Mouse (Mus musculus) MEL (cell line): ENCODE results near the gene Glod5. TPM values are rescaled to one million over a fixed set of nuclear protein-coding genes. Genes with fewer than 3 reads are reported as not detected.

ENCODE experiments used
- DNase-seq: peaks from one replicate; pipeline ENCODE4 v3.0.0; 2011; ENCODE audit warnings: low read depth, low spot score
- H3K27ac ChIP-seq: 2 replicates; pipeline ENCODE4 v1.5.1; 2012; ENCODE audit warnings: low read depth, mild to moderate bottlenecking, control low read depth, low read length, moderate library complexity; ENCODE audit not compliant: control insufficient read depth
- H3K27me3 ChIP-seq, 2 experiments: fragments of 150-350 bp in 1 of 2; sonication (generic) in 1 of 2; 2 replicates each; pipeline ENCODE4 v1.6.1; 2012; ENCODE audit warnings: low read length in 2 of 2, mild to moderate bottlenecking in 2 of 2, improper control_type of control experiment in 1 of 2, moderate library complexity in 1 of 2; ENCODE audit not compliant: insufficient read depth in 2 of 2, control insufficient read depth in 1 of 2
- H3K36me3 ChIP-seq, 2 experiments: 2 replicates each; pipeline ENCODE4 v1.6.1; 2012 to 2014; ENCODE audit warnings: low read length in 2 of 2, improper control_type of control experiment in 1 of 2, inconsistent platforms in 1 of 2, mild to moderate bottlenecking in 1 of 2; ENCODE audit not compliant: insufficient read depth in 2 of 2, control insufficient read depth in 1 of 2
- H3K4me1 ChIP-seq, 2 experiments: fragments of 150-350 bp in 1 of 2; sonication (generic) in 1 of 2; 2 replicates each; pipeline ENCODE4 v1.6.1; 2012; ENCODE audit warnings: low read length in 2 of 2, improper control_type of control experiment in 1 of 2, mild to moderate bottlenecking in 1 of 2; ENCODE audit not compliant: insufficient read depth in 2 of 2, control insufficient read depth in 1 of 2
- H3K4me3 ChIP-seq, 2 experiments: fragments of 150-350 bp in 1 of 2; sonication (generic) in 1 of 2; 2 replicates each; pipeline ENCODE4 v1.5.1; 2012; ENCODE audit warnings: low read depth in 2 of 2, low read length in 2 of 2, mild to moderate bottlenecking in 2 of 2, moderate library complexity in 2 of 2, control low read depth in 1 of 2, improper control_type of control experiment in 1 of 2; ENCODE audit not compliant: control insufficient read depth in 1 of 2, insufficient read depth in 1 of 2
- H3K79me2 ChIP-seq: 2 replicates; pipeline ENCODE4 v1.6.1; 2012; ENCODE audit warnings: mild to moderate bottlenecking, low read length, moderate library complexity; ENCODE audit not compliant: control insufficient read depth, poor library complexity, insufficient read depth
- H3K9ac ChIP-seq: 2 replicates; pipeline ENCODE4 v1.6.1; 2012; ENCODE audit warnings: low read depth, mild to moderate bottlenecking, control low read depth, low read length, moderate library complexity; ENCODE audit not compliant: control insufficient read depth, poor library complexity, severe bottlenecking
- H3K9me3 ChIP-seq: fragments of 150-350 bp; sonication (generic); replicated peaks from 2 replicates; pipeline ENCODE4 v1.6.1; 2012; ENCODE audit warnings: mild to moderate bottlenecking, low read length, improper control_type of control experiment, moderate library complexity; ENCODE audit not compliant: insufficient read depth
- CHD1 ChIP-seq: IDR thresholded peaks from 2 replicates; pipeline ENCODE4 v1.6.1; 2012; ENCODE audit warnings: low read depth, mild to moderate bottlenecking, inconsistent platforms, low read length, improper control_type of control experiment
- CHD2 ChIP-seq: IDR thresholded peaks from 2 replicates; pipeline ENCODE4 v1.6.1; 2011; ENCODE audit warnings: low read length, improper control_type of control experiment
- CTCF ChIP-seq, 3 experiments: IDR thresholded peaks in 2 of 3; conservative IDR thresholded peaks in 1 of 3; 2 replicates each; pipeline ENCODE4 v1.5.1; 2011 to 2012; ENCODE audit warnings: low read length in 3 of 3, low read depth in 2 of 3, mild to moderate bottlenecking in 2 of 3, improper control_type of control experiment in 1 of 3, inconsistent platforms in 1 of 3, mixed read lengths in 1 of 3, moderate library complexity in 1 of 3; ENCODE audit not compliant: control insufficient read depth in 1 of 3, insufficient read depth in 1 of 3, poor library complexity in 1 of 3, severe bottlenecking in 1 of 3
- ELF1 ChIP-seq: IDR thresholded peaks from 2 replicates; pipeline ENCODE4 v1.6.1; 2014; ENCODE audit warnings: low read depth, mild to moderate bottlenecking, inconsistent platforms, low read length, improper control_type of control experiment, moderate library complexity
- EP300 ChIP-seq, 2 experiments: IDR thresholded peaks; 2 replicates each; pipeline ENCODE4 v1.6.1; 2011; ENCODE audit warnings: improper control_type of control experiment in 2 of 2, low read length in 2 of 2, low read depth in 1 of 2, mild to moderate bottlenecking in 1 of 2
- GABPA ChIP-seq: IDR thresholded peaks from 2 replicates; pipeline ENCODE4 v1.6.1; 2012; ENCODE audit warnings: low read depth, mild to moderate bottlenecking, inconsistent platforms, low read length, improper control_type of control experiment, moderate library complexity
- GATA1 ChIP-seq: IDR thresholded peaks from 2 replicates; pipeline ENCODE4 v1.6.1; 2011; ENCODE audit warnings: low read depth, low read length, improper control_type of control experiment
- HCFC1 ChIP-seq: IDR thresholded peaks from 2 replicates; pipeline ENCODE4 v1.6.1; 2012; ENCODE audit warnings: low read depth, mild to moderate bottlenecking, inconsistent platforms, low read length, improper control_type of control experiment, moderate library complexity
- KAT2A ChIP-seq: conservative IDR thresholded peaks from 2 replicates; pipeline ENCODE4 v1.6.1; 2012; ENCODE audit warnings: low read depth, low read length, improper control_type of control experiment, inconsistent platforms
- MAFK ChIP-seq: IDR thresholded peaks from 2 replicates; pipeline ENCODE4 v1.6.1; 2011; ENCODE audit warnings: low read depth, mild to moderate bottlenecking, low read length, improper control_type of control experiment, borderline replicate concordance
- MEF2A ChIP-seq: IDR thresholded peaks from 2 replicates; pipeline ENCODE4 v1.6.1; 2014; ENCODE audit warnings: low read depth, mild to moderate bottlenecking, inconsistent platforms, low read length, improper control_type of control experiment; ENCODE audit not compliant: poor library complexity, insufficient replicate concordance, severe bottlenecking; ENCODE audit errors: extremely low read depth
- MYB ChIP-seq: IDR thresholded peaks from 2 replicates; pipeline ENCODE4 v1.6.1; 2011; ENCODE audit warnings: mild to moderate bottlenecking, low read depth, low read length, improper control_type of control experiment
- NELFE ChIP-seq: IDR thresholded peaks from 2 replicates; pipeline ENCODE4 v1.6.1; 2011; ENCODE audit warnings: low read depth, low read length, improper control_type of control experiment
- POLR2A ChIP-seq, 2 experiments: IDR thresholded peaks; 2 replicates each; pipeline ENCODE4 v1.6.1; 2011 to 2012; ENCODE audit warnings: low read length in 2 of 2, mild to moderate bottlenecking in 2 of 2, control low read depth in 1 of 2, improper control_type of control experiment in 1 of 2, low read depth in 1 of 2, moderate library complexity in 1 of 2; ENCODE audit not compliant: control insufficient read depth in 1 of 2, insufficient read depth in 1 of 2, poor library complexity in 1 of 2
- POLR2AphosphoS5 ChIP-seq: IDR thresholded peaks from 2 replicates; pipeline ENCODE4 v1.6.1; 2012; ENCODE audit warnings: low read depth, borderline replicate concordance, mild to moderate bottlenecking, inconsistent platforms, low read length, moderate library complexity, mixed read lengths
- RCOR1 ChIP-seq: IDR thresholded peaks from 2 replicates; pipeline ENCODE4 v1.6.1; 2012; ENCODE audit warnings: low read depth, mild to moderate bottlenecking, inconsistent platforms, low read length, improper control_type of control experiment
- SIN3A ChIP-seq: IDR thresholded peaks from 2 replicates; pipeline ENCODE4 v1.6.1; 2012; ENCODE audit warnings: low read length, improper control_type of control experiment, inconsistent platforms
- TAL1 ChIP-seq: IDR thresholded peaks from 2 replicates; pipeline ENCODE4 v1.6.1; 2012; ENCODE audit warnings: mild to moderate bottlenecking, inconsistent platforms, low read length, moderate library complexity, mixed read lengths
- TBP ChIP-seq: IDR thresholded peaks from 2 replicates; pipeline ENCODE4 v1.8.0; 2011; ENCODE audit warnings: low read depth, low read length, improper control_type of control experiment
- TCF12 ChIP-seq: IDR thresholded peaks from 2 replicates; pipeline ENCODE4 v1.6.1; 2014; ENCODE audit warnings: low read depth, mild to moderate bottlenecking, inconsistent platforms, low read length, improper control_type of control experiment, moderate library complexity
- UBTF ChIP-seq: IDR thresholded peaks from 2 replicates; pipeline ENCODE4 v1.6.1; 2012; ENCODE audit warnings: low read depth, mild to moderate bottlenecking, inconsistent platforms, low read length, improper control_type of control experiment, moderate library complexity, borderline replicate concordance; ENCODE audit not compliant: insufficient read depth
- USF2 ChIP-seq, 2 experiments: IDR thresholded peaks; 2 replicates each; pipeline ENCODE4 v1.6.1; 2011 to 2012; ENCODE audit warnings: improper control_type of control experiment in 2 of 2, low read length in 2 of 2, borderline replicate concordance in 1 of 2, inconsistent platforms in 1 of 2, low read depth in 1 of 2, mild to moderate bottlenecking in 1 of 2; ENCODE audit not compliant: insufficient read depth in 1 of 2
- ZKSCAN1 ChIP-seq: IDR thresholded peaks from 2 replicates; pipeline ENCODE4 v1.6.1; 2012; ENCODE audit warnings: low read depth, mild to moderate bottlenecking, inconsistent platforms, low read length, improper control_type of control experiment, moderate library complexity
- ZMIZ1 ChIP-seq: IDR thresholded peaks from 2 replicates; pipeline ENCODE4 v1.6.1; 2012; ENCODE audit warnings: low read depth, mild to moderate bottlenecking, inconsistent platforms, low read length, improper control_type of control experiment, moderate library complexity
- ZNF384 ChIP-seq: IDR thresholded peaks from 2 replicates; pipeline ENCODE4 v1.6.1; 2012; ENCODE audit warnings: low read depth, mild to moderate bottlenecking, inconsistent platforms, low read length, improper control_type of control experiment
- polyA plus RNA-seq, 2 experiments: library from polyadenylated mRNA; stranded (reverse) in 1 of 2; unstranded in 1 of 2; fragments of >175 nt in 1 of 2; fragments of >200 nt in 1 of 2; gene quantifications; 2 replicates each; pipeline versions ENCODE4 v1.2.1 to v1.2.4; 2012; ENCODE audit warnings: low replicate concordance in 2 of 2, low read depth in 1 of 2; ENCODE audit not compliant: insufficient read length in 2 of 2, insufficient read depth in 1 of 2, missing spikeins in 1 of 2
- total RNA-seq: library from RNA; depleted of rRNA; stranded (reverse); fragments of 300-350 nt; gene quantifications from 2 replicates; pipeline ENCODE4 v1.2.3, GENCODE M21; 2012

Glod5 gene
- total and polyA plus RNA-seq, 3 experiments = 0.11 TPM; not detected in 2

DNA sequence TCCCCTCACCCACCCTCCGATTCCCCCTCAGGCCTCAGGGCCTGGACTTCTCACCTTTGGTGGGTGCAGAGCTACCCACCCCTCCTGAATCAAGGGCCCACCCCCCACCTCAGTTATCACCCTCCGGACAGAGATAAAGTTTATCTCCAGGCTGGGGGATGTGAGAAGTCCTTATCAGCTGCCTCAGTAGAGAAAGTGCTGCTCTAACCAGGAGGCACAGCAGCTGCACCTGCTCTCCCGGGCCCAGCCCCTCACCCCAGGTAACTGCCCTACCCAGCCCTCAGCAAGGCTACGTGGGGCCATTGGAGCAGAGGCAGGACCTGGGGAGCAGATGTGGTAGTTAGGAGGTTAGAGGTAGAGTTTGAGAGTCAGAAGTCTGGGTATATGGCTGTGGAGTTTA is 52.1 kb downstream of the Glod5 start:
- peaks cover 4 to 47% of the 10 kb centered on the region in 2 experiments for H3K36me3 ChIP-seq
- TF ChIP-seq HCFC1 (no peak), MEF2A (no peak), GATA1 (peak; percentile 94), POLR2A (IDR thresholded peaks at IDR 0.05; ENCODE audit: control insufficient read depth in 1 of 2, insufficient read depth in 1 of 2, low read depth in 1 of 2, low read length in 2 of 2, poor library complexity in 1 of 2) (peak in 1 of 2 experiments; percentile 68; a peak in 1 of 4 replicates), TBP (peak; percentile 10; the same call in 1 of the 2 replicates), USF2 (IDR thresholded peaks at IDR 0.05; ENCODE audit: borderline replicate concordance in 1 of 2, insufficient read depth in 1 of 2, low read depth in 1 of 2, low read length in 2 of 2) (no peak), TAL1 (peak; percentile 36)
- no peaks in the 10 kb centered on the region for H3K9me3 ChIP-seq
- H3K9ac ChIP-seq = peak overlapping the region; percentile 84
- H3K27me3 ChIP-seq = no peaks in the 10 kb centered on the region
- peak overlapping the region; percentile 96 for H3K27ac ChIP-seq
- H3K4me3 ChIP-seq = peak overlapping the region; percentile 66 to 97
- peaks cover 20 to 47% of the 10 kb centered on the region in 2 experiments for H3K4me1 ChIP-seq
- H3K79me2 ChIP-seq = peaks cover 53% of the 10 kb centered on the region
- peak; percentile 75 for DNase-seq

DNA sequence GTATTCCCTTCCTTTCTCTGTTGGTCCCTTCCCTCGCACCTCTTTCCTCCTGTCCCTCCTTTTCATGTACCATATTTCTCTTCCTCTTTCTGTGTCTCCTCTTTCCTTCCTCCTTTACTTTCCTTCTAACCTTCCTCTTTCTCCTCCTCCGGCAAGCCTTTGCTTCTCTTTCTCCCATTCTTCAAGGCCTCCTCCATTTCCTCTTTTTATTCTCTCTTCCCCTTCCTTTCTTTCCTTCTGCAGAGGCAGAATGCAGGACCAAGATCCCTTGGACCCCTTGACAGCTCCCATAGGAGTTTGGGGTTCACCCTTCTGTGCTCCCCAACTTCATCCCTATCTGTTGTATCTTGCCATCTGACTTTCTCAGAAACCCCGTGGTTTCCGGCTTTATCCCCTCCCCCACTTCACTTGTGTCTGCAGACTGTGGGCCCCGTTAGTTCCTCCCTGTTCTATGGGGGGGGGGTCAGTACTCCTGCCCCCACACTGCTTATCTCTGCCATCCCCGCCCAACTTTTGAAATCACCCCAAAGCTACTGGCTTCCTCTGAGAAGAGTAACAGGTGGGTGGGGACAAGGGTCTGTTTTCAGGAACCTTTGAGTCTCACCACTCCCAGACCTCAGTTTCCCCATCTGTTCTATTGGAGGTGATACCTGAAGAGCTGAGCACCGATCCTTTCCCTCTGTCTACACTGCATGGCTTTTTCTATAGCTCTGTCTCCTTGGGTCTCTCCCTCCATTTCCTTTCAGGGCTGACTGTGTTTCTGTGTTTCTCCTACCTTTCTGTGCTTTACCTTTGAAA is 54.3 kb downstream of the Glod5 start:
- no peaks in the 10 kb centered on the region for H3K27me3 ChIP-seq
- peak overlapping the region; percentile 84 for H3K9ac ChIP-seq
- peak in 1 of 2 experiments; percentile 75; a peak in 2 of 4 replicates for TF ChIP-seq POLR2A (IDR thresholded peaks at IDR 0.05; ENCODE audit: control insufficient read depth in 1 of 2, insufficient read depth in 1 of 2, low read depth in 1 of 2, low read length in 2 of 2, poor library complexity in 1 of 2)
- no peak for TF ChIP-seq CHD2
- TF ChIP-seq KAT2A = no peak
- no peak for TF ChIP-seq RCOR1
- TF ChIP-seq ZNF384 = no peak
- TF ChIP-seq MYB = no peak
- TF ChIP-seq UBTF = peak; percentile 71; the same call in 1 of the 2 replicates
- no peak; the same call in 1 of the 2 replicates for TF ChIP-seq TAL1
- TF ChIP-seq SIN3A = no peak
- TF ChIP-seq GATA1 = peak; percentile 90
- TF ChIP-seq ELF1 = no peak
- TF ChIP-seq NELFE = no peak
- TF ChIP-seq ZMIZ1 = no peak
- peak; percentile 81 for TF ChIP-seq TBP
- no peak for TF ChIP-seq CTCF (IDR thresholded peaks at IDR 0.05 in 2 of 3, conservative IDR thresholded peaks at IDR 0.05 in 1 of 3; ENCODE audit: control insufficient read depth in 1 of 3, insufficient read depth in 1 of 3, low read depth in 2 of 3, low read length in 3 of 3, poor library complexity in 1 of 3, severe bottlenecking in 1 of 3)
- no peak for TF ChIP-seq TCF12
- TF ChIP-seq MAFK = no peak
- no peak for TF ChIP-seq EP300 (IDR thresholded peaks at IDR 0.05; ENCODE audit: low read depth in 1 of 2, low read length in 2 of 2)
- TF ChIP-seq CHD1 = no peak
- no peak for TF ChIP-seq USF2 (IDR thresholded peaks at IDR 0.05; ENCODE audit: borderline replicate concordance in 1 of 2, insufficient read depth in 1 of 2, low read depth in 1 of 2, low read length in 2 of 2)
- TF ChIP-seq ZKSCAN1 = no peak
- no peak for TF ChIP-seq POLR2AphosphoS5
- no peak for TF ChIP-seq GABPA
- peak overlapping the region; percentile 66 to 97 for H3K4me3 ChIP-seq
- peak; percentile 95 for DNase-seq
- H3K4me1 ChIP-seq = peaks cover 4 to 28% of the 10 kb centered on the region in 2 experiments
- H3K79me2 ChIP-seq = peaks cover 47% of the 10 kb centered on the region
- H3K9me3 ChIP-seq = no peaks in the 10 kb centered on the region
- H3K36me3 ChIP-seq = peaks cover 11 to 29% of the 10 kb centered on the region in 2 experiments
- H3K27ac ChIP-seq = peak overlapping the region; percentile 96
